Mouse (Mus musculus) skeletal muscle tissue, adult 2 months (tissue): ENCODE measurements around the gene Shprh.
"Not testable (repeated sequence)": the region's sequence is repeated elsewhere in the genome, so short reads cannot be mapped to it uniquely, and the experiment has no call there.

ENCODE experiments used
- DNase-seq: peaks from one replicate; pipeline ENCODE4 v3.0.0-alpha.2; 2012; ENCODE audit warnings: low read depth, low spot score

Gene Shprh

DNA sequence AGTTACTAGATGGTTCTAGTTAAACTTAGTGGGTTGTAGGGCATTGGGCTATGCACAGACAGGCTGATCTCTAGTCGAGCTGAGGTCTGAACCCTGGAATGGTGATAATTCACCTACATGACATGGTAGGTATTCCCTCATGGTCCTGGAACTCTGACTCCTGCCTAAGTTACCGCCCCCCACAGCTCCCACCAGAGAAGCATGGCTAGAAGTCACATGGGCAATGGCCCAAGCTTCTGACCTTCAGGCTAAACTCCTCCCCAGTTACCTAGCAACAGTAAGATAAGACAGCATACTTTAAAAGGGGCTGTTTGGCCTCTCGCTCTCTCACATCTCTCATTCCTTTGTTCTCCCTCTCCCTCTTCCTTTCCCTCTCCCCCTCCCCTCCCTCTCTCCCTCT lies 93.8 kb downstream of the Shprh start:
- DNase-seq = not testable (repeated sequence)

DNA sequence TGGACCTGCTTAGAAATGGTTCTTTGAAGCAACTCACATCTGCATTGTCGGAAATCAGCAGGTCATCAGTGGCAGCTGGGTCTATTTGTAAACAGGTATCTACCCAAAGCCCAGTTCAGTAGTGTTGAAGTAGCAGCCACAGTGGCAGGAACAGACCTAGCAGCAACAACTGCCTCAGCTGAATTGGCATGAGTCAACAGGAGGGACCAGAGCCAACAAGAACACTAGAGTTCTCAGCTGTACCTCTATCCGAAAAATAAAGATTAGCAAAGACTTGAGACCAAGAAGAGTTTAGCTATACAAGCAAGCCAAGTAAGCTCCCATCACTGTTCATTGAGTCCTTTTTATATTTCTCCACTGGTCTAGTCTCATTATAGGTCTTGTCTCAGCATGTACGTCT lies 99.0 kb downstream of the Shprh start:
- no peak for DNase-seq

DNA sequence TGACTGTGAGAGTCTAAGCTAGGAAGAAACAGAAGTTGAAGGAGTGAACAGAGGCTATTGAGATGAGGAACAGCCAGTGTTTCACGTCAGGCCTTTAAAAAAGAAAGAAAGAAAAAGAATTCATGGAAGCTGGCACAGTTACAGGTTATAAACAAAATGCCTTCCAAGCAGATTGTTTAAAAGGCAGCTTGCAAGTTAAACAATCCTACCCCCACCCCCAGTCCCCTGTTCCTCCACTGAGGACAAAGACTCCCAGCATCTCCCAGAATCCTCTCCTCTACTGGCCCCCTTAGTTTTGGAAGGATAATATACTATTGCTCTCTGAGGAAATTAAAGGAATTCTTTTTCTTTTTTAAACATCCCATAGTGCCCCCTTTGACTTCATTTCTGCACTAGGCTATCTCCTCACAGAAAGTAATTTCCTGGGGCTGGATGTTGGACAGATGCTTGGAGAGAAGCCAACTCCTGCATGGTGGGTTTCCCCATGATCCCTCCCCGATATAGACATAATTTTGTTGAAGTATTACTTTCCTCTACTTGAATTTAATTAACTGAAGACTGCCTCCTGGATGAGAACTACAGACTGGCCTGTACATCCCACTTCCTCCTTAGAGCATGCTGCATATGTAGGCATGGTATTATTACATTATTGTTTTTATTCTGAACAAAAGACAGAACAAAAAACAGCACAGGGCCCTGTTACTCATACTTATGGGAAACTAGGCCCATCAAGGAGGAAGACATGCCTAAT lies 101.2 kb downstream of the Shprh start:
- no peak for DNase-seq

DNA sequence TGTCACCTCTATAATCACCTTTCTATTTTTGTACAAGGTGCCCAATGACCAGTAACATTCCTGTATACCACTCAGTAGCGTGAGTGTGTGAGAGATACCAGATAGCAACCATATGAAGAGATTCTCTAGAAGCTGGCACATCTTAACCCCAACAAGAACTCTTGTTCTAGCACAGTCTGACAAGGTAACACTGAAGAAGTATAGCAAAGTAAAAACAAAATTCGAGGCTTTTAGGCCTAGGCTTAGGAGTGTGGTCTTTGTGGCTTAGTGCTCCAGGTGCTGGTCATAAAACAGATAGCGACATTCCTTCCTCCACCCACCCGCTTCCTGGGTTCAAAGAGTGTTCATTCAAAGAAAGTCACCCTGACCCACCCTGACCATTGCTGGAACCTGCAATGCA lies 104.4 kb downstream of the Shprh start:
- not testable (repeated sequence) for DNase-seq

DNA sequence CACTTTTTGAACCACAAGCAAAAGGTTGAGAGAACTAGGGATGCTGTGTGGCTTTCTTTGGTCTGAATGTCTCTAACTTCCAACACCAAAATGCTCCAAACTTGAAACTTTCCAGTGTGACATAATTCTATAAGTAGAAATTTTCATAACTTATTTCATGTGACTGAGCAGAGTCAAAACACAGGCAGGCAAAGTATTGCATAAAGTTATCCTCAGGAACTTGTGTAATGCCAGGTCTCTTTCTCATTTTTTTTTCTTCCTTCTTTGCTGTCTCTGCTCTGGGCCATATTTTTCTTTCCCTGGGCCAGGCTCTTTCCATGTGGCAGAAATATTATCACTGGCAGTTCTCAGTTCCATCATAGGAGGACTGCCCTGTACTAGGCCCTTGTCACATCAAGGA lies 110.9 kb downstream of the Shprh start:
- DNase-seq = no peak

DNA sequence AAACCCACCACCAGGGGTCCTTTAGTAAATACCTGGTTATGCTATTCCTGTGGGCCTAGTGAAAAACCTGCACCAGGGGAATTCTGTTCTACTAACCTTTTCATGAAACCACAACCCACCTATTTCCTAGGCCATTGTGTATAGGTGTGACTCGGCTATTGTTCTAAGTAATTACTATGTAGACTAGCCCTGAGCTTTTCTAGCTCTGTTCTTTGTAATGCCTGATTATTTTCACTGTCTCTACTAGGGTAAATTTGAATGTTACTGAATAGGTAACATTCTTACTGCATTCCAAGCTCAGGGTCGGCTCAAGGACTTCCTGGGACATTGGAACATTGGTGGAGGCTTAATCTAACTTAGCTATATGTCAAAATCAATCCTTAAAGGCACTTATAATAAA lies 113.1 kb downstream of the Shprh start:
- DNase-seq = not testable (repeated sequence)

DNA sequence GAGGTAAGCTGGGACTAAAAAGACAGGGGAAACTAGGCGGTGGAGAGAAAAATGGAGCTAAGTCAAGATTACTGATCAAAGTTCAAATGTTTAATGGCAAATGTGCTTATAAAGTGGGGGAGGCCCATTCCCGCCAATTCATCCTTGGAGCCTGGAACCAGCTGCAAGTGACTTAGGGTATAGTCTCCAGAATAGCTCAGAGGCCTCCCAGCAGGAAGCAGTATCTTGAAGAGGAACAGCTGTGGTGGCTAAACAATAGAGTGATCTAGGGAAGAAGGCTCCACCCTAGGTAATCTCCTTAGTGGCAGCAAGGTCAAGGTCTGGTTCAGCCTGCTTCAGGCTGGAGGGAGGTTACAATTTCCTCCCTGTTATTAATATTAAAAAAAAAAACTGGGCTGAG lies 114.6 kb downstream of the Shprh start:
- not testable (repeated sequence) for DNase-seq
